Mouse (Mus musculus) 3T3-L1 (cell line): Measurements from ENCODE around the gene Nat8f5.
"Not testable (repeated sequence)": the region's sequence is repeated elsewhere in the genome, so short reads cannot be mapped to it uniquely, and the experiment has no call there.

Source experiments
- DNase-seq: peaks from one replicate; pipeline ENCODE4 v3.0.0-alpha.2; 2015; ENCODE audit warnings: low read depth, low spot score

The Nat8f5 gene

DNA sequence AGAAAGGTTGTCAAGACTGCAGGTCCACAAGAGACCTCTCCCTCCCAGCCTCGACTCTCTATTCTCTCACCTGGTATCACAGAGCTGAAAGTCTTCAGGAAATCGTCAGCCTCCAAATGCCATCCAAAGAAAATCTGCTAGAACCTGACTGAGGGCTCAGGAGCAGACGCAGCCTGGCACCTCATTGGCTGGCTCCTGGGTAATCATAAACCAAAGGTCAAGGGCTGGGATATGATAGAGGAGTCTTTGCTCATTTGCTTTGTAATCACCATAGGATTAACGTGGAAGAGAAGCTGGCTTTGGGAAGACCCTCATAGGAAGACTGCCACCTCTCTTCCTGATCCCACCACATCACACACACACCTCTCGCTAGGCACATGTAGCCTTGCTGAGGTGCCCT, at the start of gene Nat8f5, which contains the start of gene Nat8f6:
Gene Nat8f5 (minus strand): TSS at position 136 of the 400 bp plus-strand sequence.
Gene Nat8f6 (minus strand): TSS at position 118 of the 400 bp plus-strand sequence.
- DNase-seq, result no peak

DNA sequence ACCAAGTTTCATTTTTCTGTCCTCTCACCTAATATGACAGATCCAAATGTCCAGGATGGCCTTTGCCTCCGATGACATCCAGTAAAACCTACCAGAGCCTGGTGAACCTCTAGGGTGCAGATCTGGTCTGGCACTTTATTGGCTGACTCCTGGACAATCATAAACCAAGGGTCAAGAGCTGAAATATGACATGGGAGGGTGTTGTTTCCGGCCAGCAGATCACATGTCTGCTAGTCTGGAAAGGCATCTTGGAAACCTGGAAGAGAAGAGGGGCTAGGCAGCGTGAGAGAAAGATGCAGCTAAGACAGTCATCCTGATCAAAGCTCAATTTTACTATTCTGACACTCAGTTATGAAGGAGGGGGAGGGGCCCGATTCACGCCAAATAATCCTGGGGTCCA, 48.2 kb upstream of the Nat8f5 start, which contains the start of gene Nat8f2:
Gene Nat8f2 (minus strand): TSS at position 153 of the 400 bp plus-strand sequence.
- not testable (repeated sequence) for DNase-seq

DNA sequence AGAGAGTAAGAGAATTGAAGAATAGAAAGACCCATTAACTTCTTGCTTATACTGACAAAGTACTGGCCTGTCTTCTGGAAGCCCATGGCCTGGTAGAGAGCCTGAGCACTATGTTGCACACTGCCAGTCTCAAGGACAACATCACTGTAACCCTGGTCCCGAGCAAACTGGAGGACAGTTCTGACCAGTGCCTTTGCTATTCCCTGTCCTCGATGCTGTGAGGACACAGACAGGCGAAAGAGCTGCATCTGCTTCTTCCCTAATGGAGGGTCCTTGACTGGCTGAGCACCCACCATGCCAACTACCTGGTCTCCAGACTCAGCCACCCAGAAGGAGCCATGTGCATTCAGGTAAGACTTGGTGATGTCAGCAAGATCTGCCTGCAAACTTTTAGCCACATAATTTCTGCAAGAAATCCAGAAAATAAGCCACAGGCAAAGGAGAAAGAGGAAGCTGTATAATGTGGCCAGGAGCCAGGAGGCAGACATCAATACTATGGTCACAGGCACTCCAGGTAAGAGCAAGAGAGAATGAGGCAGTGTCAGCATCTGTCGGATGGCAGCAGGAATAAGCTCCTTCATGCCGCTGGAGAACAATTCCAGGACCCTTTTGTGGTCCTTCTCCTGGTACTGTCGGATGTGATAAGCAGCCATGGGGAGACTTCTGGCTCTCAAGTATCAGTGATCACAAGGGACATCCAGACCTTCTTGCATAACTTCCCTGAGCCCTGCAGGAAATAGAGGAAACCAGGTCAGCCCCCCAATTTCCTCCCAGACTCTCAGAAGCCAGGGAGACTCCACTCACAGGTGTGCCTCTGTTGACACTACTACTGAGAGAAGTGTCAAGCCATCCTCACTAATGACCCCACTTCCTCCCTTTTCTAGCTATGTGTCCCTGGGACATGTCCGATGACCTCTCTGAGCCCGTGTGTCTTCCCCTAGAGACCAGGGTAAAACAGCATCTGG, 47.2 kb upstream of the Nat8f5 start:
- DNase-seq, result no peak

DNA sequence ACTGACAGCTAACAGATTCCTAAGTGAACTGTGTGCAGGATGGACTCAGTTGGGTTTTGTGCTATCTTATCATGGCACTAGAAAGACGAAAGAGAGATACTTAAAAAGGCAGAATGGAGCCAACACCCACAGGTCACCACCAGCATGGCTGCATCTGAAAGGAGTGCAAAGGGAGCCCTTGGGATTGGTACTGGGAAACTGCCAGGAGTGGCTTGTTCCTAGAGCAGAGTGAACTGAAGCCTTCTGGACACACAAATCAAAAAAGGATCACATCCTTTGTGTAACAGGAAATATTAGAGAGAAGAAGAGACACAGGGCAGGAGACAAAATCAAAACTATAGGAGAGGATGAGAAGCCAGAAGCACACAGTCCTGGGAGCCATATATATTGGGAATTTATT, 46.2 kb upstream of the Nat8f5 start:
- DNase-seq, result not testable (repeated sequence)

DNA sequence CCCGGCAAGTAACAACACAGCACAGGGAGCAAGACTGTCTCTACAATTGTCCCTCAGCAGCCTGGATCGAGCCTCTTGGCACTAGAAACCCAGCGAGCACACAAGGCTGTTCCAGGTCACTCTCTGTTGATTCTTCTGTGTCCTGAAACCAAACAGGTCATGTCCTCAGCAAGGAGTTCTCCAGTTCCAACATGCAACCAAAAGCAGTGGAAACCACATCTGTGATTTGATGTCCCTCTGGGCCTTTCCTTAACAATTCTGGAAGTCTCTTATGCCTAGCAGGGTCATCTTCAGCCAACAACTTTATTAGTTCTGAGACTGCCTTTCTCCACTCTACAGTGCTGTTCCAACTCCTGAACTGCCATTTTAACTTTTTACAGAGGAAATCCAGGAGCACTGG, 45.4 kb upstream of the Nat8f5 start:
- DNase-seq, result not testable (repeated sequence)

DNA sequence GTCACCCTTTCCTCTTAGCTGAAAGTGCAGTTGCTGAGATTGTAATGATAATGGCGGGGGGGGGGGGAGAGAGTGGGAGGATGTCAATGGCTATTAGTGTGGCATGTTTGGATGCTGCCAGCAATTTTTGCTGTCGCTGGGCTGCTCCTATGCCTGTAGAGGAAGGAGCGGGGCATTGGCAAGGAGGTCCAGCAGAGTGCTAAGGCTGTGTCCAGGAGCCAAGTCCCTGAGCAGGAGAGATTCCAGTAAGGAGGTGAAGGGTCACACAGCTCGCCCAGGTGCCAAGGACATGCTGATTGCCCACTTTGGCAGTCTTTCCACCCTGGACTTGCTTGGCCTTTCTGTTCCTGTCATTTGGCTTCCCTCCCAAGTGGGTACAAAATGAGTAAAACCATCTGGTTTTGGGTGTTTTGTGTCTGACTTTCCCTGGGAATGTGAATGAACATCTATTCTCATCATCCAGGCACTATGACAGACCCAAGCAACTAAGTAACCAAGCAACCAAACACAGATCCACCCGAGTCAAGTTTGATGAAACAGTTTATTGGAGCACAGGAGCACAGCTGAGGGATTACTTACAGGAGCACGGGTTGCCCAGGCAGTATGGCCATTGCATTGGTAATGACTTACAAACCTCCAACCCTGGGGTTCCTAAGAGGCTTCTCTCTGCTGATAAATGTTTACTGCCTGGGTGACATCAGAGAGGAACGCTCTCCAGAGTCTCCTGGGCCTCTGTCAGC, 44.3 kb upstream of the Nat8f5 start:
- DNase-seq, result not testable (repeated sequence)

DNA sequence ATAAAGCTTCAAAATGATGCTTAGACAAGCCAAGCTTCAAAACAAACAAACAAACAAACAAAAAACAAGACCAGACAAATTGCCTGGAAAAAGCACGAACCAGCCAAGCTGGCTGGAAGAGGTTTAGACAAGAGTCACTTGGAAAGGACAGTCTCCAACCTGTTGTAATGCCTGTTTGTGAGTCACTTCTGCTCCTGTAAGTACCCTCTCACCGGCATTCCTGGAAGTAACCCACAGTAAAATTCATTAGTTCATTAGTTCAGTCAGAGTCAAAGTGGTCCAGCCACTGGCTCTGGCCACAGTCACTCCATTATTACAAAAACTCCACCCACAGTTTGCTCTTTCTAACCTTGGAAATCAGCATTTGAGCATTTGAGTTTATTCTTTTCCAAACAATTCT, 43.1 kb upstream of the Nat8f5 start:
- DNase-seq, result no peak

DNA sequence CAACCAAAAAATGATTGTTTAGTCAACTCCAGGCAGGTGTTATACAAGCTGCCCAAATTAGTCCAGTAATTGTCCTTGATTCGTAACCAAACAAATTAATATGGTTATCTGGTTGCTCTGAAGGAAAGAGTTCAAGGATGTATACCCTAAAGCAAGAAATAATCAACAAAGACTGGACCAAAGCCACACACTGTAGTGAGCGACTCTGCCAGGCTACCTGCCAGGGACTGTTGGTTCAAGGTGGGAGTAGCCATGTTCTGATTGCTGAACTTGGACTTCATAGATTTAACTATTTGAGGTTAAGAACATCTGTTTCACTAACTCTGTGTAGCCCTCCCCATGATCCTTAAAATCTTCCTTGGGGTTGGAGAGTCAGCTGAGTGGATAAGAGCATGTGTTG, 42.4 kb upstream of the Nat8f5 start:
- DNase-seq, result no peak

DNA sequence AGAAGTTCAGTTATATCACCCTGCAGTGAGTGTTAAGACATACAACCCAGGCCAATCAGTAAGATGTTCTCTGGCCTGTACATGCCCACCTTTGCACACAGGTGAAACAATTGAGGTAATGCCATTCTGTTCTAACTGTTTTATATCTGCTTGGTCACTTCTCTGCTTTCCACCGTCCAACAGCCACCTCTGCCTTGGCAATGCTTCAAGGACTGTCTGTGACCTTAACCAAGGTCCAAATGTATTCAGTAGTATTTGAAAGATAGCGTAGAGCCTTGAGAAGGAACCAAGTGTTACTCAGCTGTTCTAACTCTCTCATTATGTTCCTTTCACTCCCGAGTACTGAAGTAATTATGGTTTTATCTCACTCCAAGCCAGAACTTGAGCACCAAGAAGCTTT, 41.8 kb upstream of the Nat8f5 start:
- no peak for DNase-seq

DNA sequence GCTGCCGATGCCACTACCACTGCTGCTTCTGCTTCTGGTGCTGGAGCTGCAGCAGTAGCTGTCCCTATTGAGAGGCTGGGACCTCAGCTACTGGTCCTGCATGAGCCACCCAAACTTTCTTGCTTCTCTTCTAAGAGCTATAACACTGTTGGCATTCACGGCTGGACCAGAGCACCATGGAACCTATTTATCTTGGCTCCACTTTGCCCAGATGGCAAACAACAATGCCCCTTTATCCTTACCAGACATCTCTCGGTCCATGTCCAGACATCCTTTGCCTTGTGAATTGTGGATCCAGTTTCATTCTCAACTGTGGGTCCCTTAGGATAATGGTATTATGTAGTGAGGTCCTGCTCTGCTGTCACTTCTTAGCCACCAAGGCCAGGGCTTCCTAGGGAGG, 40.5 kb upstream of the Nat8f5 start:
- DNase-seq, result no peak

DNA sequence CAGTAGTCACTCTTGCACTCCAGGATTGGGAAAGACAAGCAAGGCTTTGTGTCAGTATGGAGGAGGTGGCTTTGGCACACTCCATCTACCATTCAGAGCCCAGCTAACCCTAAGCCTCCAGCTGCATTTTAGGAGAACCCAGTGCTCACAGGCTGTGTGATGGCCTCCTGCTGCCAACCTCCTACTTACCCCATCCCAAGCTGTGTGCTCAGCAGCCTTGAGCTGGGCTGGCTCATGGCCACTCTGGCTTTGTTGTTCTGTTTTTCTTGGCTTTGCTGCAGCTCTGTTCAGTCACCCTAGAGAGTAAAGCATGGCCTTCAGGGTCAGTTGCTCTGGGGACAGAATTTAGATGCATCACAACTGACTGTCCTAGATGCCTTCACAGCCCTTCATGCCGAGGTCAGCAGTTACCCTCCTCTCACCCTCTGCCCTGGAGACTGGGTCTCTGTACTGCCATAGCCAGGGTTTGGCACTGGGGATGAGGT, 35.5 kb upstream of the Nat8f5 start:
- DNase-seq, result peak; percentile 50

DNA sequence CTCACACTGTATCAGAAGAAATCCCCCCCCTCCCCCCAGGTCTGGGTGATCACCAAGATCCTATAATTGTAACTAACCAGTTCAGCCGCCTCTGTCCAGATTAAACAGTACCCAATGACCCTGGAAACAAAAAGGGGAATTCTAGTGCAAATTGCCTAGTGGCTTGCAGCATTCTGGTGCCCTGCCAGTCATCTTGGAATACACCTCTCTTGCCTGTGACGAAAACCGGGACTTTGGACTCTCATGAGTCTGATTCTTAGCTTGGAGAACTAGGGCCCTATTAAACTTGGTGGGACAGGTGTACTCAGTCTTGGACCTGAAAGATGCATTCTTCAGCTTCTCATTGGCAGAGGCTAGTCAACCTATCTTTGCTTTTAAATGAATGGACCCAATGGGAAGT, 32.7 kb upstream of the Nat8f5 start:
- no peak for DNase-seq

DNA sequence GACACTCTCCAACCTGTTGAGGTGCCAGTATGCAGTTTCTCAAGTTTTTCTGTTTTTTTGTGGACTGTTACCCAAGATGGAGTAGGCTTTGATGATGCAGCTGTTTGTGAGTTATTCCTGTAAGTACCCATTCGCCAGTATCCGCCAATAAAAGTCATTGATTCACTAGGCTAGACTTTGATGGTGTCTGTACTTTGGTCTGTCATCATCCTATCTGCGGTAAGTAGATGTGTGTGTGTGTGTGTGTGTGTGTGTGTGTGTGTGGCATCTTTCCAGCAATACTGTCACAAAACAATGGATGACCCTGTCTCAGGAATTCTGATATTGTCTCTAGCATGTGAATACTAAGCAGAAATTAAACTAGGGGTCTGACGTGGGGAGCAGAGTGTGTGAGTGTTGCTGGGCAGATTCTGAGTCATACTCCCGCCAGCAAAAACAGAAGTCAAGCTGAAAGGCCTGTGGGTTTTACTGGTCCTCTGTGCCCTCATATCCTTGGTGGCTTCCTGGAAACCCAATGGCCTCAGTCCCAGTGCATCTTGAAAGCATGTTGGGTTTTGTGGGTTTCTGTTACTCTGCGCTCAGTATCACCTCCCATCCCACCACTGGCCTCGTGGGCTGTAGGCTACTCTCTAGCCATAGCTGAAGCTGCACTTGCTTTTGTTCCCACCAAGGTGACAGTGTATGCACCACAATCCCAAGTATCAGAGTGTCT, 30.4 kb upstream of the Nat8f5 start:
- no peak for DNase-seq

DNA sequence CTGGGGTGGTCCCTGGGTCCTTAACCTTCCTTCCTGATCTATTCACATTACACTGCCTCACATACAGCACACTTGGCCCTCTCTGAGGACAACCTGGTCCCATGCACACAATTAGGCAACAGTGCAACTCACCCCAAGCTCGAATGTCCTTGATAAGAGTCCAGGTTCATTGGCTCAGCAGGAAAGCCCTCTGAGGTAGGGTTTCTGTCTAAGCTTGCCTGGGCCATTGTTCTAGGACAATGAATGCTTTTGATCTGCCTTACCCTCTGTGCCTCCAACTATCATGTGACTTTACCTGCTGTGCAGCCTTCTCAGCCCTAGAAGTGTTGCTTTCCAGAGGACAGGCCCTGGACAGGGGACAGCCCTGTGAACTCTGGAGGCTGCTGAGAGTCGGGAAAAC, 28.5 kb upstream of the Nat8f5 start:
- DNase-seq, result no peak

DNA sequence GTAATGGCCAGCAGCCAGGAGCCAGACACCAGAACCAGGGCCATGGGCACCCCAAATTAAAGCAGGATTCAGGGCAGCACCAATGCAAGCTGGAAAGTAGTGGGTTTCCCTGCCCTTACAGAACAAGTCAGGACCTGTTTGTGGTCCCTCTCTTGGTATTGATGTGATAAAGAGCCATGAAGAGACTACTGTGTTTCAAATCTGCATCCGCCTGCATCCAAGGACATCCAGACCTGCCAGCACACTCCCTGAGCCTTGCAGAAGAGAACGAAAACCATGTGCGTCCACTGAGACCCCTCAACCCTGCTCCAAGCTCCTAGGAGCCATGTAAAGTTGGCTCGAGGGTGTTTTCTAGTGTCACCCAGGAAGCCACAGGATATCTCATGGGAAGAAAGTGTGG, 27.4 kb upstream of the Nat8f5 start:
- no peak for DNase-seq

DNA sequence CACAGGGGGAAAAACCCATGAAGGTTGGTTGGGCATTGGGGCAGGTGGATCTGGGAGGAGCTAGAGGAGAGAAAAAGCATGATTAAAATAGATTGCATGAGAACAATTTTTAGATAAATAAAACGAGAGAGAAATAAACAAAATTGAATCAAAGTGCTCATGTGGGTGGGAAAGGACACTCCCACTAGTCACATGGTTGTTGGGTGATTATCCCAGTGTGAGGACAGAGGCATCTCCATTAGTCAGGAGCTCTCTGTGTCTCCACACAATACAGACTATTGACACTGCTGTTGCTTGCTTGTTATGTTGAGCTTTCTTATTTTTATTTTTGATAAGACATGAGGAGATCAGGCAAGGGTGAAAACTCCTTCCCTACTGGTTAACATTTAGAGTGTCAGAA, 26.1 kb upstream of the Nat8f5 start:
- DNase-seq, result no peak

DNA sequence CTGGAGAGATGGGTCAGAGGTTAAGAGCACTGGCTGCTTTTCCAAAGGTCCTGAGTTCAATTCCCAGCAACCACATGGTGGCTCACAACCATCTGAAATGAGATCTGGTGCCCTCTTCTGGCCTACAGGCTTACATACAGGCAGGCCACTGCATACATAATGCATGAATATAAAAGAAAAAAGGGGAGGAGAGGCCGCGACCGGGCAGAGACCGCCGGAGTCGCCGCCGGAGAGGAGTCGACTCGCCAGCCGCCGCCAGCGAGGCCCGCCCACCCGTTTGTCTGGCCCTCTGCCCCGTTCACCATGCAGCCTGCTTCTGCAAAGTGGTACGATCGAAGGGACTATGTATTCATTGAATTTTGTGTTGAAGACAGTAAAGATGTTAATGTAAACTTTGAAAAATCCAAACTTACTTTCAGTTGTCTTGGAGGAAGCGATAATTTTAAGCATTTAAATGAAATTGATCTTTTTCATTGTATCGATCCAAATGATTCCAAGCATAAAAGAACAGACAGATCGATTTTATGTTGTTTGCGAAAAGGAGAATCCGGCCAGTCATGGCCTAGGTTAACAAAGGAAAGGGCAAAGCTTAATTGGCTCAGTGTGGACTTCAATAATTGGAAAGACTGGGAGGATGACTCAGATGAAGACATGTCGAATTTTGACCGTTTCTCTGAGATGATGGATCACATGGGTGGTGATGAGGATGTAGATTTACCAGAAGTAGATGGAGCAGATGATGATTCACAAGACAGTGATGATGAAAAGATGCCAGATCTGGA, 23.1 kb upstream of the Nat8f5 start:
- peak; percentile 65 for DNase-seq

DNA sequence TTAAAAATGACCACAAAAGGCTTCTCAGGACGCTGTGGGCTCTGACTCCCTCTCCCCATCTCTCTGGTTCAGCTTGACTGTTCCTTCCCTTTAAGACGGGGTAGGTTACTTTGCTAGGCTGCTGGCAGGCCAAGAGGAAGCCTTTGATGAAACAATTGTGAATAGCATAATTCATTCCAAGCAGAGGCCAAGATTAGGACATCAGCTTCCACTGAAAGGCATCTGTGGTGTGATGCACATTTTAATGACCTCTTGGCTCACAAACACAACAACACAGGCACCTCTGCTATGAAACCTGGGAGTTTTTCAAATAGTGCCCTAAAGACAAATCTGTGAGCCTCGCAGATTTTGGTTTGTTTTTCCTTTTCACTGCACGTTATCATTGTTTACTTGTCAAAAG, 19.2 kb upstream of the Nat8f5 start:
- DNase-seq, result no peak

DNA sequence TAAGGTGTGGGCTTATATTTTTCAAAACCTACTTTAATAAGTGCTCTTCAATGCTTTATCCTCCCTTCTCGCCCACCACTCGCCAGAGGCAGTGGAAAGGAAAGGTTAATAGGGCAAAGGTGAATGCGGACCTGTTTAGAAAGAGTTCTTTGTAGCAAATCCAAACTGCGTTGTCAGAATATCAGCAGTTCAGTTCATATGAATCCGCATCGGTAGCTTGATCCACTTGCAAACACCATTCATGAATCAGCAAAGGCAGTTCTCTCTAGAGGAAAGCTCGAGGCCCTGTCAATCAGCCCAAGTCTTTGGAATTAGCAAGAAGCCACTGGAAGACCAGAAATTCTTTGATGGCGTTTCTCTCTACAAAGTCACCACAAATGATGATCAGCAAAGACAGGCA, 17.9 kb upstream of the Nat8f5 start:
- no peak for DNase-seq

DNA sequence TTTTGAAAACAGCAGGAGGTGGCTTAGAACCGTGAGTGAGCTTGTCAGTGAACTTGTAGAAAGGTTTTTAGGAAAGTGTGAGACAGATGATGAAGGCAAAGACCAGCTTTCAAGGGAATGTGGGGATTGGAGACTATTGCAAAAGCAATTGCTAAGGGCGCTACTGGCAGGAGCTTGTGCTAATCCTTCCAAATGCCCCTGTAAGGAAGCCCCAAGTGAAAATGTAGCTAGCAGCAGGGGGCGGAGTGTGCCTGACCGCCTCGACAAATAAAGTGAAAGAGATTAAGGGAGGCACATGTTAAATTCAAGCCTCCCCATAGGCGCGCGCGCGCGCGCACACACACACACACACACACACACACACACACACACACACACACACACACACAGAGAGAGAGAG, 16.5 kb upstream of the Nat8f5 start:
- not testable (repeated sequence) for DNase-seq

DNA sequence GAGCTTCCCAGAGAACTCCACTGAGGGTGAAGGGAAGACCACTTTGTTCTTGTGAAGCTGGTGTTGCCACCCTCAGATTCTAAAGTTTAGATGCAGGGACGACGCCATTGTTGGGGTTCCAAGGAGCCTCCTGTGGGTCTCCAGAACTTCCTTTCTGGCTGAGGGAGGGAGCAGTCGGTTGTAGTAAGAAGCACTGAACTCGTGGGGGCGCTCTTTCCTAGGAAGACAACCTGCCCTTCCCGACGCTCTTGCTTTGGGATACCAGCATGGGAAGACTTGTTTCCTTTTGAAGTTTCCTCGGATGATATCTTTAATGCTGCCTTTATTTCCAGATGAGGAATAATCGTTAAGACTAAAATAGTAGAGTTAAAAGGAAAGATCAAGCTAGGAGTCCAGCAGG, 16.1 kb upstream of the Nat8f5 start:
- DNase-seq, result peak; percentile 30
